Mouse (Mus musculus) cerebellum, adult (tissue): ENCODE results near the gene Eif4g1.

Source experiments
- ATAC-seq: cut with Nextera tagmentation; 2 replicates; pipeline ENCODE4 v1.9.2; 2017; ENCODE audit warnings: mild to moderate bottlenecking, moderate library complexity, mixed read lengths; ENCODE audit not compliant: insufficient number of reproducible peaks, low FRiP score, low TSS enrichment

The Eif4g1 gene

DNA sequence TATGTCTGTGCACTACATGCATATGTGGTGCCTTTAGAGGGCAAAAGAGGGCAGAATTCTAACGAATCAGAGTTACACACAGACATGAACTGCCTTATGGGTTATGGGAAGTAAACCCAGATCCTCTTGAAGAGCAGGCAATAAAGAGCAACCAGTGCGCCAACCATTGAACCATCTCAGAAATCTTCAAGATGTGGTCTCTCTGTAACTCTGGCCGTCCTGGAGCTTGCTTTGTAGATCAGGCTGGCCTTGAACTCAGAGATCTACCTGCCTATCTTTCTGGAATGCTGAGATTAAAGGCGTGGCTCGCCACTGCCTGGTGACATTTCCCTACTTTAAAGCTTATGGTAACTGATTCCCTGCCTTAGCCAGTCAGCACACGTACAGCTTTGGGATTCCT, 3.8 kb downstream of the Eif4g1 start:
- ATAC-seq: no peak

- peak; percentile 94 for ATAC-seq
Observed at GRCm38 (mm10) chr16:20672500-20672902, 4.4 kb downstream of the Eif4g1 start.

- ATAC-seq: 0 out of 2 replicates have a peak, but pooled peaks have one; percentile 5
Observed at GRCm38 (mm10) chr16:20672965-20673705, 5.0 kb downstream of the Eif4g1 start.

DNA sequence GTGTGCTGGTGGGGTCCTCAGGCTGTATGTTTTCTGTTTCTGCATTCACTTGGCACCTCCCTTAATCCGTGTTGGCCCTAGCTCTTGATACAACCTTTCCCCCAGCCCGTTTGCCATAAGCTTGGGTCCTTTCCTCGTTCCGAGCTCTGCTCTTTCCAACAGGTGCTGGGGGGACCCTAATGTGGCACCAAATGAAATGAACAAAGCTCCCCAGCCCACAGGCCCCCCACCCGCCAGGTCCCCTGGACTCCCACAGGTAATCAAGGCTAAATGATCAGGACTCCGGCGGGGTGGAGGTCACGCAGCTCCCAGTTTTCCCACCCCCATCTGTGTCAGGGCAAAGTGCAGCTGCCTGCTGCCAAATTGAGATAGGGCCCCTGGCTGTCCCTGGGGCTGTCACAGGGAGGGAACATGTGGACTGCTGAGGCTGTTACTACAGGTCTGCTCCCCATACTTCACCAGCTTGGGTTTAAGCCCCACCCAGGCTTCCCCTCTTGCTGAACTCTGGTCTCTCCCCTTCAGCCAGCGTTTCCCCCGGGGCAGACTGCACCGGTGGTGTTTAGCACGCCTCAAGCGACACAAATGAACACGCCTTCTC, 5.7 kb downstream of the Eif4g1 start:
- ATAC-seq: no peak

GRCm38 (mm10) chr16:20675213-20675612, 7.1 kb downstream of the Eif4g1 start:
- ATAC-seq: no peak

DNA sequence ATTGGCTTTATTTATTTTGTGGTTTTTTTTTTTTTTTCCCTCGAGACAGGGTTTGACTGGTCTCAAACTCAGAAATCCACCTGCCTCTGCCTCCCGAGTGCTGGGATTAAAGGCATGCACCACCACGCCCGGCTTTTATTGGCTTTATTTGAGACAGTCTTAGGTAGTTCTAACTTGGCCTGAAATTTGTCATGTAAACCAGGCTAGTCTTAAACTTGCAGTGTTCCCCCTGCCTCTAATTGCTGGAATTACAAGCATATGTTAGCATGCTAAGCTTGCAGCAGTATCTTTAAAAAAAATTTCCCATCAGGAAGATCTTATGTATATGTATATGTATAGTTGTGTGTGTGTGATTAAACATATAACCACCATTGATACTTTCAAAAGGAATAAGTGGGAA, 8.6 kb downstream of the Eif4g1 start:
- ATAC-seq: no peak

- ATAC-seq: no peak
Observed at GRCm38 (mm10) chr16:20677380-20677779, 9.3 kb downstream of the Eif4g1 start.

DNA sequence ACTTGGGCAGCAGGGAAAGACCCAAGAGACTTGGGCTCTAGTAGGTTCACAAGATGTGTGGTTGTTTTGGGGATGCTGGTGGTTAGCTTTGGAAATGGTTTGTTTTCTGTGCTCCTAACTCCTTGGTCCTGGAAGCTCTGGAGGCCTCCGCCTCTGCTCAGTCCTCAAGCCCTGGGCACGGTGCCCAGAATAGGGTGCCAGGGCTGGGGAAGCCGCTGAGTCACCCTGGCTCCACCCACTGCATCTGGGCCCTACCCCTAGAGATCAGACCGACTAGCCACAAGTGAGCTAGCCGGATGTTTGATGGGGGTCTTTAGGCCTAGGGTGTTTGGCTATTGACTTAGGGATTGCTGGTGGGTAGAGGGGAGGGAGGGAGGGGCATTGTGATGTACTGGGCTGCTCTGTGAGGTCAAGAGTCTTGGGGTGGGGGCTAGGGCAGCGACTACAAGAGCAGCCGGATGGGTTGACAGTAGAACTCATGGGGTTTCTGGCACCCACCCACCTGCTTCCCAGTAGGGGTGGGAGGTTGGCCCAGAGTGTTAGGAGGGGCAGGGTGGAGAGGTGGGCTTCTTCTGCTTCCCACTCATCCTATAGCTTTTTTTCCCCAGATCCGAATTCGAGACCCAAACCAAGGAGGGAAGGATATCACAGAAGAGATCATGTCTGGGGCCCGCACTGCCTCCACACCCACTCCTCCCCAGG, 10.0 kb downstream of the Eif4g1 start:
- ATAC-seq: 0 out of 2 replicates have a peak, but pooled peaks have one; percentile 45

DNA sequence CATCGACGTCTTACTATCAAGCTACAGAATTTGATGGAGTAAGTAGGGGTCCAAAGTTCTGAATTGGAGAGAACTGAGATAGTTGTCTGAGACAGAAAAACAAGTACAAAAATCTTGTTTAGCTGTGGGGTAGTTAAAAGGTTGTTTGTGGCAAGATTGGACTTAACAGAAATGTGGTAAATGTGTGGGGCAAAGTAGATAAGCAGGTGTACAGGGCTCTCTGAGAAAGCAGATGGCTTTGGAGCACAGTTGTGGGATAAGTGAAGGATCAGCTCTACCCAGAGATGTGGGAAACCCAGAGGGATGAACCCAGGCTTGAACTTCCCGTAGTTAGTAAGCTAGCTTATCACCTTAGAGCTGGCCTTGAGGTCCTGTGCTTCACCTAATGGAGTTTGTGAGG, 22.7 kb downstream of the Eif4g1 start:
- ATAC-seq: no peak

- ATAC-seq: no peak
Observed at GRCm38 (mm10) chr16:20691617-20692016, 23.5 kb downstream of the Eif4g1 start.

DNA sequence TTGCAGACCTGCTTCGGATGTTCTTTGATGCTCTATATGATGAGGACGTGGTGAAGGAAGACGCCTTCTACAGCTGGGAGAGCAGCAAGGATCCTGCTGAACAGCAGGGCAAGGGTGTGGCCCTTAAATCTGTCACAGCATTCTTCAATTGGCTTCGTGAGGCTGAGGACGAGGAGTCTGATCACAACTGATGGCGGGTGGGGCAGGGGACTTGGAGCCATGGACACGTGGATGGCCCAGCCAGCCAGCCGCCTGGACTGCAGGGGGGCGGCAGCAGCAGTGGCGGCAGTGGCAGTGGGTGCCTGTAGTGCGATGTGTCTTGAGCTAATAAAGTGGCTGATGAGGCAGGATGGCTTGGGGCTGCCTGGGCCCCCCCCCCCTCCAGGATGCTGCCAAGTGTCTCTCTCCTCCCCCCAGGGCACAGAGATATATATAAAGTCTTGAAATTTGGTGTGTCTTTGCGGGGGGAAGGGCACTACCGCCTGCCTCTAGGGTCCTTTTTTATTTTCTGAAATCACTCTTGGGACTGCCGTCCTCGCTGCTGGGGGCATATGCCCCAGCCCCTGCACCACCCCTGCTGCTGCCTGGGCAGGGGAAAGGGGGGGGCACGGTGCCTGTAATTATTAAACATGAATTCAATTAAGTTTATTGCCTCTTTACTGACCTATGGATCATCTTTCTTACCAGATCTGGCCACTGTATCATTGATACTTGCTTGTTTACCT, 24.3 kb downstream of the Eif4g1 start:
- ATAC-seq: no peak

DNA sequence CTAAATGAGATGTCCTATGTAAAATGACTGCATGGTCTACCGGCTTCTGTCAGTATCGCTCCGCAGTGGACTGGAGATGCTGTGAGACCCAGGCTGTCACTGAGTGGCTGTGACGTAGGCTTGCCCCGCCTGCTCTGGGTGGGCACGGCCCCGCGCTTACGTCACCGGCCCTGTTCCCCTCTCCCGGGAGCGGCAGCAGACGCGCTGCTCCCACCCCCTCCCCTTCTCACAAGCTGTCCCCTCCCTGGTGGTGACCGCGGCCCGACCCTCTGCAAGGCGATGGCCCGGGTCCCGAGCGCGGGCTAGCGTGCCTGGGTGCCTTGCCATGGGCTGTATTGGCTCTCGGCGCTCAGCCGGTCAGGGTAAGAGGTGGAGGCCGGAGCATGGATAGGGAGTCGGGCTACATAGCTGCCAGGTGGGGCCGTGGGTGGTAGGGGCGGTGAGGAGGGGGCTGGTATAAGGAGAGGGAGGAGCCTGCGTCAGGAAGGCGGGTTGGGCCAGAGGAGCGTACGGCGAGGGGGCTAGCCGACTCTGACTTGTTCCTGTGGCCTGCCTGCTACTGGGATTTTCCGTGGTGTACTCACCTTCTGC, 25.1 kb downstream of the Eif4g1 start, which contains the start of gene Fam131a:
Fam131a (plus strand) TSS at position 131 of the 591 bp plus-strand sequence.
- peak; percentile 85 for ATAC-seq

DNA sequence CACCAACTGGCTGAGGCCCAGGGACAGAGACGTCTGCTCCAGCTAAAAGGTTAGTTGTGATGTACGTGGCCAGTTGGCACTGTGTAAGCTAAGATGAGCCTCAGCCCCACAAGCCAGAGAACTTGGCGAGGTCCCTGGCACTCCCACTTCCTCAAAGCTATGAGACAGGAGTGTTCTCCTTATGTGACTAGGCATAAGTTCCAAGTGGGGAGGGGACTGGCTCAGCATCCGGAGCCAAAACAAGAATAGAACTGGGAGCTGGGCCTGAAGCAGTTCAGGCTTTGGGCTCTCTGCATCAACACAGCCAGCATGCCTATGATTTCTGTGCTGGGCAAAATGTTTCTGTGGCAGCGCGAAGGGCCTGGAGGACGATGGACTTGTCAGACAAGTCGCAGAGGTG, 26.7 kb downstream of the Eif4g1 start:
- 0 out of 2 replicates have a peak, but pooled peaks have one; percentile 21 for ATAC-seq

- peak; percentile 53 for ATAC-seq
Observed at GRCm38 (mm10) chr16:20695622-20696323, 27.7 kb downstream of the Eif4g1 start.

GRCm38 (mm10) chr16:20699266-20699665, 31.2 kb downstream of the Eif4g1 start:
- ATAC-seq: no peak

DNA sequence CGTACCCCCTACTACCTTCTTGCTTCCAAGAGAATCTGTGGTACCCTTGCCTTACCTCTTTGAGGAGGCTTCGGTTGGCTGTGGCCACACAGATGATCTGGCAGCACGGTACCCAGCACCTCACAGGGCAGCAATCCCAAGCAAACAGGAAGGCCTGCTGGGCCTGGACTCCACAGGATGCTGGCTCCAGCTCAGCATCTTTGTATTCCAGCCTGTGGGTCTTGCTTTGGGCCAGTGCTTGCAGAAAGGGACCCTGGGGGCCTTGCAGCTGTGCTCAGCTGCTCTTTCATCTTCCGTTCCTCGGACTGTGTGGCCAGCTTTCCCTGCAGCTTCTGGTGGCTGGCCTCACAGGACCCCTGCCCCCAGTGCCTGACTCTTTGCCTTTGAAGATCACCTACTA, 31.9 kb downstream of the Eif4g1 start:
- peak; percentile 47; the same call in 1 of the 2 replicates for ATAC-seq

GRCm38 (mm10) chr16:20701316-20701715, 33.2 kb downstream of the Eif4g1 start:
- no peak for ATAC-seq

DNA sequence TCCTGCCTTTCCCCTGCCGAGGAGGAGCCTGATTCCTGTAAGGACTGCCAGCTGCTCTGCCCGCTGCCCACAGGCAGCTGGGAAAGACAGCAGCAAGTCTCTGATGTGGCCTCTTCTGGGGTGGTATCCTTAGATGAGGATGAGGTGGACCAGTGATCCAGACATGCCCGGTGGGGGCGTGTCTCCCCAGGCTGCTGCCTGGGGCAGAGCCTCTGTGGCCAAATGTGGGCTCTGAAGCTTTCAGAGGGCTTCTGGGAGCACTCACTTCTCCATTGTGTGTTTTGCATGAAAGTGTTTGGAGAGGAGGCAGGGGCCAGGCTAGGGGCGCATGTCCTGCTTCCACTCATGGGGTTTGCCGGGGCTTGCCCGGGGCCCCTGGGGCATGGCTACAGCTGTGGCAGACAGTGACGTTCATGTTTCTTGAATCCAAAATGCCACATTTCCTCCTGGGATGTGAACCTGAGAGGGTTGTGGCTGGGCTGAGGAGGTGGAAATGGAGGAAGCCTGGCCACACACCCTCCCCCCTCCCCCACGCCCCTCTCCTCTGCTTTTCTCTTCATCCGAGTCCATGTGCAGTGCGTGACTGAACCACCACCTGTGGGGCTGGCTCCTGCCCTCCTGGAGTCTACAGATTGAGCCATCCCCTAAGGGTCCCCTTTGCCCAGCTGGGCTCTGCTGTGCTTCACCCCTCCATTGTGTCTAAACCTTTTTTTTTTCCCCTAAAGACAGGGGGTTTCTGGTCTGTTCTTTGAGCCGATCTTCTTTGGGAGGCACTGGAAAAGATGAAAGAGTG, 33.8 kb downstream of the Eif4g1 start:
- no peak for ATAC-seq

DNA sequence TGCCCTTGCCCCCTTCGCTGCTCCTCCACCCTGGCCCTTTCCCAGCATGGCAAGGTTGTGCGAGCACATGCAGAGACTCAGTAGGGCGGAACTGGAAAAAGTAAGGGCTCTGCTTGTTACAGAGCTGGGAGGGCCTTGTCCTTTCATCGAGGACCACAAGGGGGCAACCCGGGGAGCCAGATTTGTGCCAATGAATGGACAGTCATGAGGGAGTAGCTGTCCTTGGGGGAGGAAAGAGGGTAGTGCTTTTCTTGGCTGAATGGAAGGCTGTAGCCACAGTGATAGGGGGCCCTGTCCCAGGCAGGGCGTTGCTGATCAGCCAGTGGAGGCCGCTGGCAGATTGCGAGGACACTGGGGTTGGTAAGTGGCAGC, 34.4 kb downstream of the Eif4g1 start:
- ATAC-seq: no peak
